Mouse (Mus musculus) c-Kit-positive CD71-positive TER-119-negative erythroid progenitor cells, embryonic 14.5 days (primary cell): ENCODE results near the gene Gm20479.

Experiments
- DNase-seq: peaks from one replicate; pipeline ENCODE4 v3.0.0-alpha.2; 2013; ENCODE audit warnings: low read depth

Gene Gm20479

DNA sequence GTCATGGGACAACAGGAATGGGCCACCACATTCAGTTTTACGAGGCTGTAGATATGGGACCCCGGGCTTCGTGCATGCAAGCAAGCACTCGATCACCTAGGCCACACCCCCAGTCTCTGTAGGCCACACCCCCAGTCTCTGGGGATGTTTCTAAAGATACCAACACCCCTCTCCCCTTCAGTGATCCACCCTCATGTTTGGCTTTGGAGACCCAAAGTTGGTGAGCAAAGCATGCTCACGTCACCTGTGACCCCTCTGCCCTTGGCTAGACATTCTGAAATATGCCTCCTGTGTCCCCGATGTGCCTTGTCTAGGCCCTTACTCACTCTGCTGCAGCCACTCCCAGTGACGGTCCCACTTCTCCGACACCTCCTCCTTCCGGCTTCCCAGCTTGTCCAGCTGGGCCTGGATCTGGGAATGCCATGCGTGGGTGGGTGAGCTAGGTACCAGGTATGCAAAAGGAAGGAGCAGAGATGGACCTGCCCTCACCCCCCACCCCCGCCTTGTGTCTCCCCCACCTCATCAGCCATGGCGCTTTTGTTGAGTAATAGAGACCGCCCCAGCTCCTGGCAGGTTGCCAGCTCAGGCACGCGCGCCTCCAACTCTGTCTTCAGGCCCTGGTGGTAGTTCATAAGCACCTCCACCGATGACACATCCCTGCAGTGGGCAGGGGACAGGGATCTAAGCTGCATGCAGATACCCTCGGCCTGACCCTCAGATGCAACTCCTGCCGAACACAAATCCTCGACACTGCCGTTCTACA lies 9.0 kb upstream of the Gm20479 start:
- DNase-seq, result no peak

DNA sequence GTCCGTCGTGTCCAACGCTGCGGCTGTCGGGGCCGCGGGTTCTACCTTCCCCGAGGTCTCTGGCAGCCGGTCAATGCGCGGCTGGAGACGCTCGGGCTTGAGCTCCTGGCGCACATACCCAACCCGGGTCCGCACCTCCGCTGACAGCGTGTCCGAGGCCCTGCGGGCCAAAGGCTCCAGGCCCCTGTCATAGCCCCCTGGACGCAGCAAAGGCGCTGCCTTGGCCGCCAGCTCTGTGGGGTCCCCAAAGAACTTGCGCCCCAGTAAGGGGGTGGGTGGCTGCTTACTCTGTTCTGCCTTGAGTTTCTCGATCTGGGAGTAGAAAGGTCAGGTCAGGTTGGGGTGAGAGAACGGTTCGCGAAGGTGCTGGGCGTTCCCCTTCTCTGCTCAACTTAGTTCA lies 7.2 kb upstream of the Gm20479 start:
- no peak for DNase-seq

DNA sequence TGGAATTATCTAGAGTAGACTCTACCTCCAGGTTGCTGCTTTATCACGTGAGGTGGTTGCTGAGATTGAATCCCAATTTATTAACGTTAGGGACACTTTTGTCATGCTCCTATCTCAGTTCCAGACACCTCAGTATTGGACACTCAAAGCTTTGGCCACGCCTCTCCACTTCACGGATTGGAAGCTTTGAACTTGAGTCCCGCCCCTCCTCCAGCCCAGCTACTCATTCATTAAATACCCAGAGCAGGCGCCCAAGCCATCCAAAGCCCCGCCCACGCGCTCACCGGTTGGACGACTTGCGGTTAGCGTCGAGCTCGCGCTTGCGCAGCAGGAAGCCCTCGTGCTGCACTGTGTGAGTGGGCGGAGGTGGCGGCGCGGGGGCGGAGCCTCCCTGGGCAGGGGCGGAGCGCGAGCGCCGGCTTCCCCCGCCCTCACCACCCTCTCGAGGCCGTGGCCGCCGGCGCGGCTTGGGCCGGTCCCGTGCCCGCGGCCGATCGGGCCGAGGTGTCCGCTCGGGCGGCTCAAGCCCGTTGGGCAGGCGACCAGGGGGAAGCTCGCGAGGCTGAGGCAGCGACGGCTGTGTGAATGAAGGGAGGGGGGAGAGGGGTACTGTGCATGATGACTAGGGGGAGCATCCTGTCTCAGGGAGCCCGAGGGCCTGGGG lies 4.2 kb upstream of the Gm20479 start:
- DNase-seq, result peak; percentile 99

DNA sequence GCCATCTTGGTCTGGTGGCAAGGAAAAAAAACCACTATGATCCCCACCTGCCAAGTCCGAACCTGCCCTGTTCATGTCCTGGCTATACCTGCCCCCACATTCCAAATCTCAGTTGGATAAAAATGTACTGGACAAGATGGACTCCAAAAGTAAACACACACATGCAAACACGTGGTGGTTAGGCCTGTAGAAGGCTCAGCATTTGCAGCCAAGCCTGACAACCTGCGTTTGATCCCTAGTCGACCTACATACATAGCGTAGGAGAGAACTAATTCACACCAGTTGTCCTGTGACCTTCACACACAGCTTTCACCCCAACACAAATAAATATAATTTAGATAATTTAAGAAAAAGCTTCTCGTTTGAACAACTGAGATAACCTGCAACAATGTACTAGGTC lies 3.5 kb upstream of the Gm20479 start:
- no peak for DNase-seq

DNA sequence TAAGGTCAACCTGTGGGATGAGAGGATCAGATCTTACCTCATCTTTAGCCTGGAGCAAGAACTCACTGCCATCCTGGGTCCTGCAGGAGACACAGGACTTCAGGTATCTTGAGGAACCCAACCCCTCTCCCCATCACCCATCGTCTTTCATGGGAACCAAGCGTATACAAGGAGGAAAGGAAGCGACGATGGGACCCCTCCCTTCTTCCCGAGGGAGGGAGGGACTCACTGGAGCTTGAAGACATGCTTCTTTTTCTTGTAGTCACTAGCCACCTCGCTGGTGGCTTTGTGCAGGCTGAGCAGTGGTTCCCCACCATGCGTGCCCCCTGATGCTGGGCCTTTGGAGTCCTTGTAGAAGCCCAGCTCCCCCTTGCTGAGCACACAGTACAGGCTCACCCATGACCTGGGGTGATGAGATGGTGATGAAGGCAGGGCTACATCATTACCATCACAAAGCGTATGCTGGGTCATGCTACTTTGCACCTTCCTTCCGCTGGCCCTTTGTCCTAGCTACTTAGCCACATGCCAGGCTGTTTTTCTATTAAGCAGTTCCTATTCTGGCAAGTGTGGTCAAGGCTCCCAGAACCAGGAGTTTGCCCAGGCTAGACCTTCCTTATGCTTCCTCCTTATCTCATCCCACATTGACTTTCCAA lies 2.6 kb upstream of the Gm20479 start:
- DNase-seq, result no peak

DNA sequence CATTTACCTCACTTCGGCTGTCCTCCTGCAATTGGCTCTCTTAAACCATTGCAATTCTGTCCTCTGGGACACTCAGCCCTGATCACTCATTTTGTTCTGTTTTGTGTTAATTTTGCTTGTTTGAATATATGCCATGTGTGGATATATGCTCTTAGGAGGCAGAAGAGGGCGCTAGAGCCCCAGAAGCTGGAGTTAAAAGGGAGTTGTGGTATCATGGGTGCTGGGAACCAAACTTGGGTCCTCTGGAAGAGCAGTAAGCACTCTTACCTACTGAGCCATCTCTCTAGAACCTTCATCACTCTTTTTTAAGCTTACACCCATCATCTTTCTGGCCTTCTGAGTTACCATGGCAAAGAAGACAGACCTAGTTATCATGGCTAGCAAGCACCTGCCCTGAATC lies 1.9 kb upstream of the Gm20479 start:
- DNase-seq, result no peak

DNA sequence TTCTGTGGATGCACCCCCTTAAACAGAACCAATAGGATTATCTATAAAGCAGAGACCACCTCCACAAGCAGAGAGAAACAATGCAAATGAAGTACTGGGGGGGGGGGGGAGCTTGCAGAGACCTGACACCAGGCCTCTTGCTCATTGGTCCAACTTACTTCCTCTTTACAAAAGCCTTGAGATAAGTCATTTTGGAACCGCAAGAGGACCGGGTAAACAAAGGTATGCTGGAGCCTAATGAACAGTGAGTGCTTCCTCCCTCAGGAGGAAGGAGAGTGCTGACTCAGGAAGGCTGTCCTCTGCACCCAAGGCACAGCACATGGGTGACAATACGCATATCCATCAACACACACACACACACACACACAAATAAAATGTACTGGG lies 368 bp upstream of the Gm20479 start:
- no peak for DNase-seq

DNA sequence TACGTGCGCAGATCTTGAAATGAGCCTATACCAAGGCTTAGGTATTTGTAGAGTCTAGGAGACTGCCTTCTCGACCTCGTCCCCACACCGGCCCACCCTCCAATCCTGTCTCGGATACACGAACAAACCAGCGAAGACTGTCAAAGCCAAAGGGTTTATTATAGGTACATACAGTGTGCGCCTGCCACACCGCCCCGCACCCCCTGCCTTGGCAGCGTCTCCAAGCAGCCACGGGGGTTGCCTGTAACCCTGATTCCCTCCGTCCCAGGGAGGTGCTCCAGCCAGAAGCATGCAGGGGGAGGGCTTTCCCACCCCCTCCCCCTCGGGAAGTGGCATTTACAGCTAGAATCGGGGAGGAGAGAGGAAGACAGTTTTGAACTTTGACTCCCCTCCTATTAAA lies 971 bp downstream of the Gm20479 start:
- DNase-seq, result no peak

DNA sequence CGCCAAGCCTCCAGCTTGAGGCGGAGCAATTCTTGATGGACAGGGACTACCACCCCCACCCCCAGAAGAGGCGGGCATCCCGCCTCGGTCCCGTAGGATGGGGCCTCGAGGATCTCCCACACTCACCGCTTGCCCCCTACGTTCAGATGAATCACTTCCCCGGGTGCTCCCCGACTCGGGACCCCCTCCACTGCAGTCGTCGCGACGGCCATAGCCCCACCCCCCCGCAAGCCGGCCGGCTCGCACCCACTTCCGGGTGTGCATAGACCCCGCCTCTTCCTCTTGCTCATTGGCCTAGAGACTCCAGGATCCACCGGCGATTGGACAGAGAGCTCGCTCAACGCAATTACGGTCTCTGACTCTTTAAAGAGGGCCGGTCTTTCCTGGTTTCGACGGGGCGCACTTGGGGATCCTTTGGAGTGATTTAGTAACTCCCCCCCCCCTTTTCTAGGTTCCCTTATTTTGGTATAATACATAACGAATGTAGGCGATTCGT lies 1.4 kb downstream of the Gm20479 start, which contains the start of gene Shkbp1:
Gene Shkbp1, minus strand, starts transcription at position 275 of the 496 bp plus-strand sequence.
- peak; percentile 89 for DNase-seq

DNA sequence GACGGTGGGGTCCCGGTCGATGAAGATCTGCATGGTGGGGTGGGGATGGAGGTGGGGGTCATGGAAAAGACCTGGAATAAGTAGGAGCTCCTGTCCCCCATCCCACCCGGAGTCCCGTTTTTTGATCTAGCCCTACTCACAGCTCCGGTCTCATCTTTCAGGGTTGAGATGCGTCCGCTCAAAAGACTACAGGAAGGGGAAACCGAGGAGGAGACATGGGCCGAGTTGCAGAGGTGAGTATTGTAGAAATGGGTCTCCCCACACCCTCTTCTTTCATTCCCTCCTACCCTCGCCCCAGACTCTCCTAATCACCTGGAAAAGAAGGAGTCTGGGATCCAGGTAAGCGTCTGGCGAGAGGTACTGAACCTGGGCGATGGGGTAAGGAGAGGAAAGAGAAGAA lies 2.0 kb downstream of the Gm20479 start:
- DNase-seq, result no peak

DNA sequence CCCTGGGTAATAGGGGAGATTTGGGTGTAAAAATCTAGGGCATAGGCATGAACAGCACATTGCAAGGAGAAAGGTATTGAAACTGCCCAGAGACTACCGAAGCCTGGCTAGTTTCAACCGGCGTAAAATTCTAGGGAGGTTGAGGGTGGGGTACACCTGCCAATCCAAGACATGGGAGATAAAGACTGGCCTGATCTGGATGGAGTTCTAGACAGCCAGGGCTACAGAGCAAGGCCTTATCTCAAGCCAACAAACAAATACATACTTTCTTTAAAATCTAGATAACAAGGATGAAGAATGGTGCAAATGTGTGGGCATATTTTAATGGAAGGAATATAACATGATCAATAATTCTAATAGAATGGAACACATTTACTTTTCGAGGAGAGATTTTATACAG lies 2.4 kb downstream of the Gm20479 start:
- DNase-seq, result no peak

DNA sequence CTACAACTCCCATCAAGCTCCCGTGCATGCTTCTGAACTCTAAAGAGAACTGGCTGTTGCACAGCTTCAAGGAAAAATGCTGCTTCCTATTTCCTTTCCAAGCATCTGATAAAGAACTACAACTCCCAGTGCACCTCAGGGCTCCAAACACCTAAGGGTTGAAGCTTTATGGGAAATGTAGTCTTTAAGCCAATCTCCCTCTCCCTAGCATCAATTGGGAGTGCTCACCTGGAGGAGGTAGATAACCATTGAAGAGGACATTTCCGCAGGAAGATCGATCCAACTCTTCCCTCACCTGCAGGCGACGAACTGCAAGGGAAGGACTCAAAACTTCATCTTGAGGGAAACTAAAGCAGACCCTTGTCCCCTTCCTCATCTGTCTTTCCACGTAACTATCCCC lies 3.1 kb downstream of the Gm20479 start:
- no peak for DNase-seq

DNA sequence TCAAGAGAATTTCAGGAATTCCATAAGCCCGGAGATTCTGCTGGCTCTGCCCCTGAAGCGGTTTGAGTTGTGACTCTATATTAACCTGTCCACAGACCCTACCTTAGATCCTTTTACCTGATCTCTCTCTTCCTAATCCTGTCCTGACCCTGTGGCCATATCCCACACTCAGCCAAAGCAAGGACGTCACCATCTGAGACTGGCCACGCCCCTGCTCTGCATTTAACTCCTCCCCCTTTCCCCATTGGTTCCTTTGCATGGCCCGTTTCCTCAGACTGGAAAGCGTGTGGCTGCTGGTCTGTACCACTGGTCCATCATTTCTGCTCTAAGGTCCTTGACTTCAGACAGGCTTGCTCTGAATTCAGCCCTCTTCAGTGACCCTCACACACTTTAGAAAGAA lies 11.8 kb downstream of the Gm20479 start:
- DNase-seq, result no peak

DNA sequence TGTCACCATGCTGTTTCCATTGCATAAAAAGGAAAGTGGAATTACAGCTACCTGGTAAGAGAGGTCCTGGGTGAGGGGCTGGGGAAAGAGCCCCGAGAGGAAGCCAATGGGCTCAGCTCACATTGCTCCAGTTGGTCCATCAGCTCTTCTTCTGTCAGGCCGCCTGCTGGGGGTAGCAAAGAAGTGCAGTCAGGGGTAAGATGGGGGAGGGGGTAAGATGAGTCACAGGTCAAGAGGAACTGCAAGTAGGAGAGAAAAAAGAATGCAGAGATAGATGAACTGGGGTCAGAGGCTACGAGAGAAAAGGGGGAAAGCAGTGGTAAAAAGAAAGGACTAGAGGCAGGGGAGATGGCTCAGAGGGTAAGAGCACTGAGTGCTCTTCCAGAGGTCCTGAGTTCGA lies 14.6 kb downstream of the Gm20479 start:
- DNase-seq, result no peak

DNA sequence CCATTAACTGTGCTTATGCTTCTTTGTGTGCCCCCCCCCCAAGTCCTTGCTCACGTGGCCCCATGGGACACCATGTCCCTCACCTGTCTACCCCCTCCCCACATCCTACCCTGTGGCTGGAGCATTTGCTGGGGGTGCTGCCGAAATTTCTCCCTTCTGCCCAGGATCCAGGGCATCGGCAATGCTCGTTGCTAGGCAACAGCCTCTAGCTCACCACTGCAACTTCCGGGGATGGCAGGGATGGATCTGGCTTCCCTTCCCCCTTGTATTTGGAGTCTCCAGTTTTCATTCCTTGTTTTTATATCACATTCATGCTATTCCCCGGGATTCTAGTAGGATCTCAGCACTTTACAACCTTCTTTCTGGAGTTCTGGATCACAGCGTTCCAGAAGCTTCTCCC lies 17.7 kb downstream of the Gm20479 start:
- DNase-seq, result no peak

DNA sequence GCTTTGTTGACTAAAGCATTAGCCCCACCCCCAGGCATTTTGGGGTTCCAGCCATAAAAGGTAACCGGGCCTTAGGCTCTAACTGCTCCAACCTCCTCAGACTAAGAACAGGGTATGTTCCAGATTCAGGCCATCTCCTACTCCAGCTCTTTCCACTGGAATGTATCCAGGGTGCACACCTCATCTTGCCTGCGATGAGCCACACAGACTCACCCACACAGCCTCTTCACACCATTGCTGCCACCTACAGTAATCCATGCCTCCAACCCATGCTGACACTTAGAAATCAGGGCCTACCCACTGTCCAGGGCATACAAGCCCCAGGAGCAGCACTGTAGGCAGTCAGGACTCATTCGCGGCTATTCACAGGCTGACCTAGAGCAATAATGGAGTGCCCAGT lies 18.1 kb downstream of the Gm20479 start:
- DNase-seq, result no peak

DNA sequence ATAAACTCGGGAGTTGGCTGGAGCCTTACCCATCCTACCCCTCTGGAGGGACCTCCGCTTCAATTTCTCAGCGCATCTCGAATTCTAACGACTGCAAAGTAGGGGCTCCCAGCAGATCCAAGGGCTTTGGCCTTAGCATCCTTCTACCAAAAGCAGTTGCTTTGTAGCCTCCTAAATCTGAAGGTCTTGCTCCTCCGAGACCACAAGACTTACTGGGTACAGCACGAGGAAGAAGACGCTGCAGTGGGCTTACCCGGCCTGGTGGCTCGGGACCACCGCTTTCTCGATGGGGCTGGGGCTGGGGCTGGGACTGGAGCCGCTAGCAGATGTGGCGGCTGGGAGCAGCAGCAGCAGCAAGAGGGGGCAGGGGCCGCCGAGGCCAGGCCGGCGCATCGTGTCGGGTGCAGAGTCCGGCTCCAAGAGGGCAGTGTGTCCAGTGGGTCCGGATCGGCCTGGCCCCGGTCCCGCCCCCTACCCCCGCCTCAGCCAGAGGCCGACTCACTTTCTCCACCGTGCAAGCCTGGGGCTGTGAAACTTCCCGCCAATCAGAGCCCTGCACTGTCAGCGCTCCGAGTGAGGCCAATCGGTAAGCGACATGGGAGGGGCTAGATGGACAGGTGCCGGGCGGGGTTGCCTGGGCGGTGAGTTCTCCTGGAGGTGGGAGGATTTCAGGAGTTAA lies 19.9 kb downstream of the Gm20479 start, which contains the start of gene Ltbp4:
Gene Ltbp4, minus strand, starts transcription at position 518 of the 679 bp plus-strand sequence.
- no peak for DNase-seq

DNA sequence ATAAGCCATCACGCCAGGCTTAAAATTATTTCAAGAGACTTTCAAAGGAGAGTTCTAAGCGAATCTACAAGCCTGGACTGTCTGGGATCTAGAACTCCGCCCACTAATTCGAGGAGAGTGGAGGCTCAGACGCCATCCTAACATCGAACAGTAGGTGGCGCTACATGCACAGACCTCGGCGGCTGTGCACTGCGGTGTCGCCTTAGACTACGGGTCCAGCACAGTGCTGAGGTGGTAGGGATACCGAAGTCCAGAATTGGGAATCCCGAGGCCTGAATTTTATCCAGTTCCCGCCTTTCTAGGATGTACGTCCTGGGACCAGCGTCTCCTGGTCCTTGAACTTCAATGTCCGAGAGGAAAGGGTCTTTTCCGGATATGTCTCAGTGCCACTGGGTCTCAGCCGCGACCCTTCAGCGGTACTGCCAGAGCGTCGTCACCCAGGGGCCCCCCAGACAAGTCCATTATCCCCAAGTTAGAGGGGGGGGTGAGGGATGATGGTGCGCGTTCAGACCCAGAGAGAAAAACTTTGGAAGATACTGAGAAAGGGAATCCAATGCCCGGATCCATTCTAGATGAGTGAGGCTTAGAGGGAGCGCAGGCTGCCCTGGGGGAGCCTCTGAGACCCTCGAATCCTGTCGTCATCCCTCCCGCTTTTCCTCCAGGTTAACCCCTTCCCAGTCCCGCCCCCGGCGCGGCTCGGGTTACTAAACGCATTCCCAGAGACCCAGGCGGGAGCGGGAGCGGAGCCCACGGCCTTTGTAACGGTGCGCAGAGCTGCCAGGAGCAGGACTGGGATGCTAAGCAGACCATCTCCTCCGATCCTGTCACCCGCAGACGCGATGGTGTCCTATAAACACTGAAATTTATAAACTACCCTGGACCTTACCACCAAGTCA lies 21.0 kb downstream of the Gm20479 start:
- peak; percentile 80 for DNase-seq

DNA sequence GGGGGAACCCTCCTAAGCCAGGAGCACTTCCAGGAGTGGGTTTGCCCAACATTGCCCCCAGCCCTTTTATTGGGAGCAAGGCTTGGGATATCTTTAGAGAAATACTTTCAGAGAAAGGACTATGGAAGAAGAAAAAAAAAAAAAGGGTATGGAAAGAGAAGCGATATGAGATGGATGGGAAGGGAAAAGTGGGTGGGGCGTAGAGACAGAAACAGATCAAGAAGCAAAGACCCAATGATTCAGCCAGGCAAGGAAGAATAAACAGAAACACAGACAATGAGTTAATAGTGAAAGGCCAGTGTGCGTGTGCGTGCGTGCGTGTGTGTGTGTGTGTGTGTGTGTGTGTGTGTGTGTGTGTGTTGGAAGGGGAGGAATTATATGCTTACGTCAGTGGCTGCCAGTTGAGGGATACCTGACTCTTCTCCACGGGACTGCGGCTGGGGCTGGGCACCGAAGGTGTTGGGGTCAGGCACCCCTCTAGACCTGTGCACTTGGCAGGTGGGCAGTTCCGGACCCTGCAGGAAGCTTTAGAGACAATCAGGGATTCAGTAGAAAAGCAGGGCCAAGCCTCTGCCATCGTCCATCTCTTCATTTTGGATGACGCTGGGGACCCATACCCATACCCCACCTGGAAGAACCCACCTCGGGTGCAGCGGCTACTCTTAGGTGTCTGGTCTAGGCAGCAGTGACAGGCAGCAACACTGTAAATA lies 22.1 kb downstream of the Gm20479 start:
- DNase-seq, result no peak

DNA sequence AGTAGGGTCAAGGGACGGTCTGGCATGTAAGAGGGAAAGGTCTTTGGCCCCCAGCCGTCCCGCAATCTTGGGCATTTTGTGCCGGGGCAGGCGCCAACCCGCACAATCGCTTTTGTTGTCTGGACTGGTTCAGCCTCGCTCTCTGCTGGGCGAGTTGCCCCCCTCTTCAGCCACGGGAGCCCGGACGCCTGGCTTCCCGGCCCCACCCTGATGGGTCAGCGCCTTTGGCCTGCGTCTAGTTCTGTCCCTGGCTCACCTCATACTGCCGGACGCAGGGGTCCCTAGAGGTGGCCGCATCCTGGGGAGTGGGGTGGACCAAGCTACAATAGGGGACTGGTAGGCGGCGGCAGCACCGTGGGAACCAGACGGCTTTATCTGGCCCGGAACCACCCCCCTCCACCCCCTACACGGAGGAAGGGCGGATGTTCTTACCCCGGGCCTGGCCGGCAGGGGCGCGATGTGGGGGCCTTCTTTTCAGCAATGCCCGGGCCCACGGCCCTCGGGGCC lies 22.8 kb downstream of the Gm20479 start:
- no peak for DNase-seq
